Mouse (Mus musculus) bone marrow, adult 2 months (tissue): ENCODE measurements around the gene Fancc. TPM values are rescaled to one million over a fixed set of nuclear protein-coding genes. Genes with fewer than 3 reads are reported as not detected.

Source experiments
- H3K27ac ChIP-seq: fragments of 200-500 bp; 2 replicates; pipeline ENCODE4 v1.5.1; 2012; ENCODE audit warnings: low read depth, mild to moderate bottlenecking, control low read depth, inconsistent platforms, low read length; ENCODE audit not compliant: control insufficient read depth, poor library complexity, insufficient read depth
- H3K4me1 ChIP-seq: fragments of 200-500 bp; 2 replicates; pipeline ENCODE4 v1.6.1; 2011; ENCODE audit warnings: low read length; ENCODE audit not compliant: control insufficient read depth, insufficient read depth
- H3K4me3 ChIP-seq: fragments of 200-500 bp; replicated peaks from 2 replicates; pipeline ENCODE3; 2011; ENCODE audit warnings: mild to moderate bottlenecking, low read depth, low read length, control low read depth; ENCODE audit not compliant: control insufficient read depth
- CTCF ChIP-seq: fragments of 200-500 bp; IDR thresholded peaks from 2 replicates; pipeline ENCODE4 v1.5.1; 2011; ENCODE audit warnings: low read length, control low read depth; ENCODE audit not compliant: control insufficient read depth, insufficient read depth
- POLR2A ChIP-seq: fragments of 200-500 bp; IDR thresholded peaks from 2 replicates; pipeline ENCODE4 v1.6.1; 2011; ENCODE audit warnings: low read depth, mild to moderate bottlenecking, control low read depth, low read length, borderline replicate concordance; ENCODE audit not compliant: control insufficient read depth
- WGBS: fragments of 180-500 bp; shearing (Covaris S2); methylation state at CpG from one replicate; pipeline ENCODE4 v1.1.7; 2018; 5-methylcytosine and 5-hydroxymethylcytosine counted together
- polyA plus RNA-seq: library from polyadenylated mRNA; stranded (reverse); fragments of >200 nt; gene quantifications from 2 replicates; pipeline ENCODE4 v1.2.4, GENCODE M21; 2011; ENCODE audit warnings: low replicate concordance; ENCODE audit not compliant: missing spikeins, insufficient read depth, insufficient read length

Gene Fancc
- polyA plus RNA-seq, 1 experiment = 9.9 TPM

DNA sequence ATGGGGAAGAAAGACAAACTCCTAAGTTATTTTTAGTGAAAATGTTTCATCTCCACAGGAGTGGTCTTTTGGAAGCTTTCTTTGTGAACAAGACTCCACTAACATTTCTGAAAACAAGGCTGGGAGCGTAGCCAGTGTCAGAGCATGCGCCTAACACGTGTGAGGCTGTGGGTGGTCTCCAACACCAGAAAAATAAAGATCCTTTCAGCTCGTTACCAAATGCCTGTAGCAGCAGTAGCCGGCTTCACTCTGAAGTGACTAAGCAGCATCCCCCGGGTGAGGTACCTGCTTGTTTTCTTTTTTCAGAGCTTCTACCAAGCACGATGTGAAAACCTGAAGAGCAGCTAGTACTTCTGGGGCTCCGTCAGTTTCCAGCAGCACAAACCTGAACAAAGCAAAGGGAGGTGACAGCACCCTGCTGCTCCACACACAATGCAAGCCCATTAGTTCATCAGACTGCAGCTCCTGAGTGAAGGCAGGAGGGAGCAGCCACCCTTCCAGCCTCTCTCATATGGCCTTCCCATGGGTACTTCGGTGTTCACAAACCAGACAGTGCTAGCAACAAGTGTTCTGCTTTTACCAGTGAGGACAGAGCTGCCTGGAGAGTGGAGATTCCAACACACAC is 166.7 kb downstream of the Fancc start:
- Histone ChIP-seq H3K4me3 (no peak overlapping the region), H3K4me1 (peaks cover under 1% of the 10 kb centered on the region; the same call in 1 of the 2 replicates), H3K27ac (no peak overlapping the region)
- 83% methylated on average over 9 of the region's 9 CpGs for WGBS
- TF ChIP-seq CTCF (no peak), POLR2A (no peak)

DNA sequence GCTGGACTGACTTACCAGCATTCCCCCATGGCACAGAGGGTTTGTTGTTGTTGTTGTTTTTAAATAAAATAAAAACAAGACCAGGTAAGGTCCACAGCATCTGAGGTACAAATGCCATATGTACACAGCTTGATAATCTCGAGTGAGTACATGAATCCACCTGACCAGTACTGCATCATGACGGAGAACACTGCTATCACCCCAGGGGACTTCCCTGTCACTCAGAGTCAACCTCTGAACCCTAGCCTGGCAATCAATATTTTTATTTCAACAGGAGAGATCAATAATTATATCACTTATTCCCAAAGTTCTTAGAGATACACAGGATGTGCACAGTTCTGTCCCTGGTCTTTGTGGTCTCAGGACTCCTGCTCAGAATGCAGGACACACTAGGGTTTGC is 171.1 kb downstream of the Fancc start:
- H3K4me3 ChIP-seq = no peak overlapping the region
- H3K27ac ChIP-seq = no peak overlapping the region
- WGBS = 74% methylated on average over 2 of the region's 2 CpGs
- TF ChIP-seq POLR2A = no peak
- no peak for TF ChIP-seq CTCF
- peaks cover 2% of the 10 kb centered on the region; the same call in 1 of the 2 replicates for H3K4me1 ChIP-seq

DNA sequence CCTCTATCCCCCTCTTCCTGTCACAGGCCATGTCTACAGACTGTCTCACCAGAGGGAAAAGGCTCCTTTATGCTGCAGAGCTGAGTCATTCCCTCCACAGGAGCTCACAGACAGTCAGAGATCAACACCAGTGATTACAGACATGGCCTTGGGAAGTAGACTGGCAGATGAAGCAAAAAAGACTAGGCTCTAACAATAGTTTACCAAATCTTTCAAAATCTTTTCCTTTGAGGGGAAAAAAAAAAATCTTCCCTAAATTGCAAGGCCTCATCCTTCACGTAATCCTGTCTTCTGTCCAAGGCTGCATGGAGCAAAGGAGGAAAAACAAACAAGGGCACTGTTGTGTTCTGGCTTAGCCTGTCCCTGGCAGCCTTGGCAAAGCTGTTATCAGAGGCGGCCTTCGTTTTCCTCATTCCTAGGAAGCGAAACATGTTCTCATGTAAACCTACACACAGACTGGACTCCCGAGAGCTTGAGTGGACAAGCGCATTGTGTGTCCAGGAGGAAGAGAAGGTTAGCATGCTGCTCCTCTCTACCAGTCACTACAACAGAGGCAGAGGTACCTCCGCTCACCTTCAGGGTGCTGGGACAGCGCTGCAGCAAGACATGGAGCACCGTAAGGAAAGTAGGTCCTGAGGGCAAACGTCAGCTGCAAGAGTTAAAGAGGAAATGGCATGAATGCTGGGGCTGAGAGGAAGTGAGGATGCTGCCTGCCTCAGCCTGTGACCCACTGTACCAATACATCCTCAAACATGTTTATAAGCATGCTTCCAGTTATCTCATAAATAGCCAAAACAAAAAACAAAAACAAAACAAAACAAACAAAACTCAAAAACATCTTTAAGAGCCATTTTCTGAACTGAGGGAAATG is 171.9 kb downstream of the Fancc start:
- Histone ChIP-seq H3K27ac (no peak overlapping the region), H3K4me1 (peaks cover 2% of the 10 kb centered on the region; the same call in 1 of the 2 replicates), H3K4me3 (no peak overlapping the region)
- TF ChIP-seq CTCF (no peak), POLR2A (no peak)
- 56% methylated on average over 10 of the region's 10 CpGs for WGBS

DNA sequence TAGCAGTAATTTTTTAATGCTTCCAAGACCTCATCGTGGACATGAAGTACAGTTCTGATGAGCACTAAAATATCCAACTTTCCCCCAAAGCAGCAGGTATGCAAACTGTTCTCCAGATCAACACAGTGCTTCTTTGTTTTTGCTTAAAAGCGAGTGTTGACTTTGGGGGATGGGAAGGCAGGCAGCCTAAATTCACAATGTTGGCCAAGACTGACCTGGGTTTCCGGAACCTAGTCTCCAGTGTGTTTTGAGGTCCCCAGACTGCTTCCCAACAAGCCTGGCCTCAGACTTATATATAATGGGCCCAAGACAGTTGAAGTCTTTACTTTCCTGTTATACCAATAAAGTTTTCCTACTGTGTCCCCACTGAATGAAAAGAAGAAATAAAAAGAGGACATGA is 172.8 kb downstream of the Fancc start:
- no peak overlapping the region for H3K4me3 ChIP-seq
- H3K4me1 ChIP-seq = peaks cover 2% of the 10 kb centered on the region; the same call in 1 of the 2 replicates
- TF ChIP-seq POLR2A (no peak), CTCF (no peak)
- H3K27ac ChIP-seq = no peak overlapping the region
- 87% methylated on average over 3 of the region's 3 CpGs for WGBS

DNA sequence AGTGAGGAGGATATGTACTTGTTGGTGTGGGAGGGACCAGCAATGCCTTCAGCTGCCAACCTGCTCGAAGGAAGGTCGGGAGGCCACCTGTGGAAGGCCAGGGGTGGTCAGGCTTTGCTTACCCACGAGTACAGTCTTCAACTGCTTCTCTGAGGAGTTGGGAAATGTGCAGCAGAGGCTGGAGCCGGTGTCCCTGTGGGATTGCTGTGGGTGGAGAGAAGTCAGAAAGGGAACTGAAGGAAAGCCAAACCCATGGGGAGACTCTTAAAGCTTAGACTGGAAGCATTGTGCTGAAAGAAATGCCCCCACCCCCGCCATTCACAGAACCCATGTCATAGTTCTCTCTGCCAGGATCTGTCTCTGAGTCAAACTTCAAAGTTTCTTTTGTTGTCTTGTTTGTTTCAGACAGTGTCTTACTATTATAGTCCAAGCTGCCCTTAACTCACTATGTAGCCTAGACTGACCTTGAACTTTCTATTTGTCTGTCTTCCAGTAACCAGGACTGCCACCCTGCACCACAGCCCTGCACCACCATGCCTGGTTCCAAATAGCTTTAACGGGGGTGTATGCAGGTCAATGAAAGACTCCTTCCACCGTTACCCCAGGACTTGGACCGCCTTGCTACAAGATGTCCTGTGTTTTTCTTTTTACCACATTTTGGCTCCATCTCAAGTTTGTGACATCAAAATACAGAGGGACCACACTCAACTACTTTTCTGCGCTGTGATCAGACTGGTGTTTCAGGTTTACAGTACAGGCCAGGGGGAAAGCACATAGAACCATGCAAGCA is 173.6 kb downstream of the Fancc start:
- 75% methylated on average over 9 of the region's 9 CpGs for WGBS
- no peak overlapping the region for H3K4me3 ChIP-seq
- peaks cover 2% of the 10 kb centered on the region; the same call in 1 of the 2 replicates for H3K4me1 ChIP-seq
- TF ChIP-seq POLR2A (no peak), CTCF (no peak)
- no peak overlapping the region for H3K27ac ChIP-seq

DNA sequence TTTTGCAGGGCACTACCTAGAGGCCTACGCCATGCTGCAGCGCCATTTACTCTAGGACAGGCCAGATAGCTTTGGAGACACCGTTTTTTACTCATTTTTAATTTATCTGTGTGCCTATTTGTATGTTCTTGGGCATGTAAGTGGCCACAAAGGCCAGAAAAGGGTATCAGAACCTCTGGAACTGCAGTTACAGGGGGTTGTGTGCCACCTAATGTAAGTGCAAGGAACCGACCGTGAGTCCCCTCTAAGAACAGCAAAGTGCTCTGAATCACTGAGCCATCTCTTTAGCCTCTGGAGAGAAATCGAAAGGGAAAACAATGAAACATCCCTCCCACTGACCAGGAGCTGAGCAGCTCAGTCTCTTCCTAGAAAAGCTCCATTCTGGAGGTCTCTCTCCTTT is 174.3 kb downstream of the Fancc start:
- no peak for TF ChIP-seq CTCF
- TF ChIP-seq POLR2A = no peak
- no peak overlapping the region for H3K27ac ChIP-seq
- 89% methylated on average over 6 of the region's 6 CpGs for WGBS
- no peak overlapping the region for H3K4me3 ChIP-seq
- H3K4me1 ChIP-seq = peaks cover 2% of the 10 kb centered on the region; the same call in 1 of the 2 replicates

DNA sequence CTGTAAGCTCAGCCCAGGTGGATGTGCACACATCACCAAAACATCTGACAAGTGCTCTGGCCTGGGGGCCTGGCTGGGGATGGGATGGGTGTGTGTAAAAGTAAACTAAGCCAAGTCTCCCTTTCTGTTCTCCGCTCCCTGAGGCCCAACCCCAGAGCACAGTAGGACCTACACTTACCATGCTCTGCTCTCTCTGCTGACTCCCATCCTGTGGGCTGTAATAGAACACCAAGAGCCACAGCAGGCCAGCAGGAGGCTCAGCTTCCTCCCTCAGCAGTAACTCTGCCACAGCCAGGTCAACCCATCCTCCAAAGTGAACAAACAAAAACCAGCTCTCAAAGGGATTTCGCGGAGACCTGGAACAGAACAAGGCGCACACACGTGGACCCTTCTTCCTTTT is 175.4 kb downstream of the Fancc start:
- H3K4me3 ChIP-seq = no peak overlapping the region
- WGBS = 83% methylated on average over 5 of the region's 5 CpGs
- no peak for TF ChIP-seq CTCF
- no peak for TF ChIP-seq POLR2A
- H3K27ac ChIP-seq = no peak overlapping the region
- H3K4me1 ChIP-seq = peaks cover 2% of the 10 kb centered on the region; the same call in 1 of the 2 replicates

DNA sequence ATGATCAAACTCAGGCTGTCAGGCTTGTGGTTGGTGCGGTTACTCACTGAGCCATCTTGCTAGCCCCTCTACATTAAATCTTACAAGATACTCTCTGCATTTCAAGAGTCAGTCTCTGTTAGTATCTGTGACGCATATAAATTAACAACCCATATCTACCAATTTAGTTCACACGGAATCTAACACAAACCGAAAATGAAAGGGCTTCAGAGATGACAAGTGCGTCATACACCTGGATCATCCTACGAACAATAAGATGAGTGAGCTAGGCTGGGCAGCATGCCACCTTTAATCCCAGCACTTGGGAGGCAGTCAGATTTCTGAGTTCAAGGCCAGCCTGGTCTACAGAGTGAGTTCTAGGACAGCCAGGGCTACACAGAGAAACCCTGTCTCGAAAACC is 177.3 kb downstream of the Fancc start:
- 93% methylated on average over 7 of the region's 7 CpGs for WGBS
- Histone ChIP-seq H3K4me3 (no peak overlapping the region), H3K4me1 (peaks cover 2% of the 10 kb centered on the region; the same call in 1 of the 2 replicates), H3K27ac (no peak overlapping the region)
- no peak for TF ChIP-seq POLR2A
- no peak for TF ChIP-seq CTCF
